Mouse (Mus musculus) MEL (cell line): ENCODE measurements around the gene 1110008L16Rik. TPM values are rescaled to one million over a fixed set of nuclear protein-coding genes. Genes with fewer than 3 reads are reported as not detected.

ENCODE experiments used
- DNase-seq: peaks from one replicate; pipeline ENCODE4 v3.0.0; 2011; ENCODE audit warnings: low read depth, low spot score
- H3K27ac ChIP-seq: 2 replicates; pipeline ENCODE4 v1.5.1; 2012; ENCODE audit warnings: low read depth, mild to moderate bottlenecking, control low read depth, low read length, moderate library complexity; ENCODE audit not compliant: control insufficient read depth
- H3K27me3 ChIP-seq, 2 experiments: fragments of 150-350 bp in 1 of 2; sonication (generic) in 1 of 2; 2 replicates each; pipeline ENCODE4 v1.6.1; 2012; ENCODE audit warnings: low read length in 2 of 2, mild to moderate bottlenecking in 2 of 2, improper control_type of control experiment in 1 of 2, moderate library complexity in 1 of 2; ENCODE audit not compliant: insufficient read depth in 2 of 2, control insufficient read depth in 1 of 2
- H3K36me3 ChIP-seq, 2 experiments: 2 replicates each; pipeline ENCODE4 v1.6.1; 2012 to 2014; ENCODE audit warnings: low read length in 2 of 2, improper control_type of control experiment in 1 of 2, inconsistent platforms in 1 of 2, mild to moderate bottlenecking in 1 of 2; ENCODE audit not compliant: insufficient read depth in 2 of 2, control insufficient read depth in 1 of 2
- H3K4me1 ChIP-seq, 2 experiments: fragments of 150-350 bp in 1 of 2; sonication (generic) in 1 of 2; 2 replicates each; pipeline ENCODE4 v1.6.1; 2012; ENCODE audit warnings: low read length in 2 of 2, improper control_type of control experiment in 1 of 2, mild to moderate bottlenecking in 1 of 2; ENCODE audit not compliant: insufficient read depth in 2 of 2, control insufficient read depth in 1 of 2
- H3K4me3 ChIP-seq, 2 experiments: fragments of 150-350 bp in 1 of 2; sonication (generic) in 1 of 2; 2 replicates each; pipeline ENCODE4 v1.5.1; 2012; ENCODE audit warnings: low read depth in 2 of 2, low read length in 2 of 2, mild to moderate bottlenecking in 2 of 2, moderate library complexity in 2 of 2, control low read depth in 1 of 2, improper control_type of control experiment in 1 of 2; ENCODE audit not compliant: control insufficient read depth in 1 of 2, insufficient read depth in 1 of 2
- H3K79me2 ChIP-seq: 2 replicates; pipeline ENCODE4 v1.6.1; 2012; ENCODE audit warnings: mild to moderate bottlenecking, low read length, moderate library complexity; ENCODE audit not compliant: control insufficient read depth, poor library complexity, insufficient read depth
- H3K9ac ChIP-seq: 2 replicates; pipeline ENCODE4 v1.6.1; 2012; ENCODE audit warnings: low read depth, mild to moderate bottlenecking, control low read depth, low read length, moderate library complexity; ENCODE audit not compliant: control insufficient read depth, poor library complexity, severe bottlenecking
- H3K9me3 ChIP-seq: fragments of 150-350 bp; sonication (generic); replicated peaks from 2 replicates; pipeline ENCODE4 v1.6.1; 2012; ENCODE audit warnings: mild to moderate bottlenecking, low read length, improper control_type of control experiment, moderate library complexity; ENCODE audit not compliant: insufficient read depth
- BHLHE40 ChIP-seq: IDR thresholded peaks from 2 replicates; pipeline ENCODE4 v1.6.1; 2012; ENCODE audit warnings: low read depth, mild to moderate bottlenecking, inconsistent platforms, low read length, improper control_type of control experiment, borderline replicate concordance
- CHD2 ChIP-seq: IDR thresholded peaks from 2 replicates; pipeline ENCODE4 v1.6.1; 2011; ENCODE audit warnings: low read length, improper control_type of control experiment
- CTCF ChIP-seq, 3 experiments: IDR thresholded peaks in 2 of 3; conservative IDR thresholded peaks in 1 of 3; 2 replicates each; pipeline ENCODE4 v1.5.1; 2011 to 2012; ENCODE audit warnings: low read length in 3 of 3, low read depth in 2 of 3, mild to moderate bottlenecking in 2 of 3, improper control_type of control experiment in 1 of 3, inconsistent platforms in 1 of 3, mixed read lengths in 1 of 3, moderate library complexity in 1 of 3; ENCODE audit not compliant: control insufficient read depth in 1 of 3, insufficient read depth in 1 of 3, poor library complexity in 1 of 3, severe bottlenecking in 1 of 3
- E2F4 ChIP-seq: IDR thresholded peaks from 2 replicates; pipeline ENCODE4 v1.6.1; 2011; ENCODE audit warnings: low read depth, low read length, improper control_type of control experiment, borderline replicate concordance
- ELF1 ChIP-seq: IDR thresholded peaks from 2 replicates; pipeline ENCODE4 v1.6.1; 2014; ENCODE audit warnings: low read depth, mild to moderate bottlenecking, inconsistent platforms, low read length, improper control_type of control experiment, moderate library complexity
- EP300 ChIP-seq, 2 experiments: IDR thresholded peaks; 2 replicates each; pipeline ENCODE4 v1.6.1; 2011; ENCODE audit warnings: improper control_type of control experiment in 2 of 2, low read length in 2 of 2, low read depth in 1 of 2, mild to moderate bottlenecking in 1 of 2
- ETS1 ChIP-seq: IDR thresholded peaks from 2 replicates; pipeline ENCODE4 v1.6.1; 2012; ENCODE audit warnings: low read depth, mild to moderate bottlenecking, inconsistent platforms, low read length, improper control_type of control experiment, moderate library complexity
- GABPA ChIP-seq: IDR thresholded peaks from 2 replicates; pipeline ENCODE4 v1.6.1; 2012; ENCODE audit warnings: low read depth, mild to moderate bottlenecking, inconsistent platforms, low read length, improper control_type of control experiment, moderate library complexity
- GATA1 ChIP-seq: IDR thresholded peaks from 2 replicates; pipeline ENCODE4 v1.6.1; 2011; ENCODE audit warnings: low read depth, low read length, improper control_type of control experiment
- HCFC1 ChIP-seq: IDR thresholded peaks from 2 replicates; pipeline ENCODE4 v1.6.1; 2012; ENCODE audit warnings: low read depth, mild to moderate bottlenecking, inconsistent platforms, low read length, improper control_type of control experiment, moderate library complexity
- JUND ChIP-seq: IDR thresholded peaks from 2 replicates; pipeline ENCODE4 v1.6.1; 2011; ENCODE audit warnings: low read depth, mild to moderate bottlenecking, improper control_type of control experiment, low read length
- KAT2A ChIP-seq: conservative IDR thresholded peaks from 2 replicates; pipeline ENCODE4 v1.6.1; 2012; ENCODE audit warnings: low read depth, low read length, improper control_type of control experiment, inconsistent platforms
- MAFK ChIP-seq: IDR thresholded peaks from 2 replicates; pipeline ENCODE4 v1.6.1; 2011; ENCODE audit warnings: low read depth, mild to moderate bottlenecking, low read length, improper control_type of control experiment, borderline replicate concordance
- MAX ChIP-seq: IDR thresholded peaks from 2 replicates; pipeline ENCODE4 v1.6.1; 2011; ENCODE audit warnings: low read length, improper control_type of control experiment
- MAZ ChIP-seq: IDR thresholded peaks from 2 replicates; pipeline ENCODE4 v1.6.1; 2012; ENCODE audit warnings: low read depth, mild to moderate bottlenecking, inconsistent platforms, low read length, improper control_type of control experiment
- MEF2A ChIP-seq: IDR thresholded peaks from 2 replicates; pipeline ENCODE4 v1.6.1; 2014; ENCODE audit warnings: low read depth, mild to moderate bottlenecking, inconsistent platforms, low read length, improper control_type of control experiment; ENCODE audit not compliant: poor library complexity, insufficient replicate concordance, severe bottlenecking; ENCODE audit errors: extremely low read depth
- MXI1 ChIP-seq: IDR thresholded peaks from 2 replicates; pipeline ENCODE4 v1.6.1; 2011; ENCODE audit warnings: mild to moderate bottlenecking, low read depth, low read length, improper control_type of control experiment
- MYB ChIP-seq: IDR thresholded peaks from 2 replicates; pipeline ENCODE4 v1.6.1; 2011; ENCODE audit warnings: mild to moderate bottlenecking, low read depth, low read length, improper control_type of control experiment
- MYC ChIP-seq: IDR thresholded peaks from 2 replicates; pipeline ENCODE4 v1.6.1; 2011; ENCODE audit warnings: low read depth, mild to moderate bottlenecking, low read length, improper control_type of control experiment, moderate library complexity
- NELFE ChIP-seq: IDR thresholded peaks from 2 replicates; pipeline ENCODE4 v1.6.1; 2011; ENCODE audit warnings: low read depth, low read length, improper control_type of control experiment
- NRF1 ChIP-seq: IDR thresholded peaks from 2 replicates; pipeline ENCODE4 v1.6.1; 2014; ENCODE audit warnings: low read depth, mild to moderate bottlenecking, inconsistent platforms, low read length, improper control_type of control experiment, moderate library complexity; ENCODE audit not compliant: poor library complexity, insufficient read depth, severe bottlenecking
- POLR2A ChIP-seq, 2 experiments: IDR thresholded peaks; 2 replicates each; pipeline ENCODE4 v1.6.1; 2011 to 2012; ENCODE audit warnings: low read length in 2 of 2, mild to moderate bottlenecking in 2 of 2, control low read depth in 1 of 2, improper control_type of control experiment in 1 of 2, low read depth in 1 of 2, moderate library complexity in 1 of 2; ENCODE audit not compliant: control insufficient read depth in 1 of 2, insufficient read depth in 1 of 2, poor library complexity in 1 of 2
- POLR2AphosphoS2 ChIP-seq: IDR thresholded peaks from 2 replicates; pipeline ENCODE4 v1.6.1; 2011; ENCODE audit warnings: low read length, improper control_type of control experiment
- POLR2AphosphoS5 ChIP-seq: IDR thresholded peaks from 2 replicates; pipeline ENCODE4 v1.6.1; 2012; ENCODE audit warnings: low read depth, borderline replicate concordance, mild to moderate bottlenecking, inconsistent platforms, low read length, moderate library complexity, mixed read lengths
- RAD21 ChIP-seq: IDR thresholded peaks from 2 replicates; pipeline ENCODE4 v1.6.1; 2011; ENCODE audit warnings: mild to moderate bottlenecking, low read depth, low read length, improper control_type of control experiment
- RCOR1 ChIP-seq: IDR thresholded peaks from 2 replicates; pipeline ENCODE4 v1.6.1; 2012; ENCODE audit warnings: low read depth, mild to moderate bottlenecking, inconsistent platforms, low read length, improper control_type of control experiment
- SIN3A ChIP-seq: IDR thresholded peaks from 2 replicates; pipeline ENCODE4 v1.6.1; 2012; ENCODE audit warnings: low read length, improper control_type of control experiment, inconsistent platforms
- SMC3 ChIP-seq: IDR thresholded peaks from 2 replicates; pipeline ENCODE4 v1.6.1; 2011; ENCODE audit warnings: low read depth, low read length, improper control_type of control experiment
- TAL1 ChIP-seq: IDR thresholded peaks from 2 replicates; pipeline ENCODE4 v1.6.1; 2012; ENCODE audit warnings: mild to moderate bottlenecking, inconsistent platforms, low read length, moderate library complexity, mixed read lengths
- TBP ChIP-seq: IDR thresholded peaks from 2 replicates; pipeline ENCODE4 v1.8.0; 2011; ENCODE audit warnings: low read depth, low read length, improper control_type of control experiment
- TCF12 ChIP-seq: IDR thresholded peaks from 2 replicates; pipeline ENCODE4 v1.6.1; 2014; ENCODE audit warnings: low read depth, mild to moderate bottlenecking, inconsistent platforms, low read length, improper control_type of control experiment, moderate library complexity
- UBTF ChIP-seq: IDR thresholded peaks from 2 replicates; pipeline ENCODE4 v1.6.1; 2012; ENCODE audit warnings: low read depth, mild to moderate bottlenecking, inconsistent platforms, low read length, improper control_type of control experiment, moderate library complexity, borderline replicate concordance; ENCODE audit not compliant: insufficient read depth
- USF2 ChIP-seq, 2 experiments: IDR thresholded peaks; 2 replicates each; pipeline ENCODE4 v1.6.1; 2011 to 2012; ENCODE audit warnings: improper control_type of control experiment in 2 of 2, low read length in 2 of 2, borderline replicate concordance in 1 of 2, inconsistent platforms in 1 of 2, low read depth in 1 of 2, mild to moderate bottlenecking in 1 of 2; ENCODE audit not compliant: insufficient read depth in 1 of 2
- ZC3H11A ChIP-seq: IDR thresholded peaks from 2 replicates; pipeline ENCODE4 v1.6.1; 2012; ENCODE audit warnings: low read depth, mild to moderate bottlenecking, inconsistent platforms, low read length, improper control_type of control experiment
- ZKSCAN1 ChIP-seq: IDR thresholded peaks from 2 replicates; pipeline ENCODE4 v1.6.1; 2012; ENCODE audit warnings: low read depth, mild to moderate bottlenecking, inconsistent platforms, low read length, improper control_type of control experiment, moderate library complexity
- ZMIZ1 ChIP-seq: IDR thresholded peaks from 2 replicates; pipeline ENCODE4 v1.6.1; 2012; ENCODE audit warnings: low read depth, mild to moderate bottlenecking, inconsistent platforms, low read length, improper control_type of control experiment, moderate library complexity
- ZNF384 ChIP-seq: IDR thresholded peaks from 2 replicates; pipeline ENCODE4 v1.6.1; 2012; ENCODE audit warnings: low read depth, mild to moderate bottlenecking, inconsistent platforms, low read length, improper control_type of control experiment
- polyA plus RNA-seq, 2 experiments: library from polyadenylated mRNA; stranded (reverse) in 1 of 2; unstranded in 1 of 2; fragments of >175 nt in 1 of 2; fragments of >200 nt in 1 of 2; gene quantifications; 2 replicates each; pipeline versions ENCODE4 v1.2.1 to v1.2.4; 2012; ENCODE audit warnings: low replicate concordance in 2 of 2, low read depth in 1 of 2; ENCODE audit not compliant: insufficient read length in 2 of 2, insufficient read depth in 1 of 2, missing spikeins in 1 of 2
- total RNA-seq: library from RNA; depleted of rRNA; stranded (reverse); fragments of 300-350 nt; gene quantifications from 2 replicates; pipeline ENCODE4 v1.2.3, GENCODE M21; 2012

The 1110008L16Rik gene
- total and polyA plus RNA-seq, 3 experiments = 24.9 to 26.2 TPM; not detected in 1

DNA sequence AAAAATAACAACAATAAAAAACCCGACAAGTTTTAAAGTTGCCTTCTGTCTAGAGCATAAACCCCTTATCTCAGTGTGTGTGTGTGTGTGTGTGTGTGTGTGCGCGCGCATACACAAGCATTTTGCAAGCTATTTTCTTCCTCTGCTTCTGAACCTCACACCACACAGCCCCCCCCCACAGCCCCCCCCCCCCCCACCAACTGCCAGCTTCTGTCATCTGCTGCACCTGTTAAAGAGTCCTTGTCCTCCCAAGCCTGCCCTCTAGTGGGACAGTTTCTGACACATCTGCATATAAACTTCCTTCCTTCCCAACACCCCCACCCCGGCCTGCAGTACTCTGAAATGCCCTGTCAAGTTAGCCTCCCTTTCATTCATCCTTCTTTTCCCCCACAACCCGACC is 89.1 kb downstream of the 1110008L16Rik start:
- no peaks in the 10 kb centered on the region for H3K27me3 ChIP-seq
- peak overlapping the region; percentile 56 for H3K9ac ChIP-seq
- H3K9me3 ChIP-seq = no peaks in the 10 kb centered on the region
- H3K27ac ChIP-seq = peak overlapping the region; percentile 86
- H3K4me1 ChIP-seq = peaks cover 21 to 43% of the 10 kb centered on the region in 2 experiments
- no peaks in the 10 kb centered on the region for H3K79me2 ChIP-seq
- peak overlapping the region; percentile 44 to 59 for H3K4me3 ChIP-seq
- peaks cover 0 to 22% of the 10 kb centered on the region in 2 experiments; a peak in 2 of 4 replicates for H3K36me3 ChIP-seq
- DNase-seq = peak; percentile 87
- TF ChIP-seq ZMIZ1 = 0 out of 2 replicates have a peak, but pooled peaks have one; percentile 55
- peak; percentile 75 for TF ChIP-seq TCF12
- TF ChIP-seq MAFK = no peak
- TF ChIP-seq ELF1 = peak; percentile 14; the same call in 1 of the 2 replicates
- no peak for TF ChIP-seq GABPA
- TF ChIP-seq ZKSCAN1 = no peak
- no peak for TF ChIP-seq MYC
- no peak for TF ChIP-seq JUND
- no peak for TF ChIP-seq TBP
- TF ChIP-seq HCFC1 = no peak
- no peak for TF ChIP-seq POLR2AphosphoS2
- TF ChIP-seq NELFE = peak; percentile 39; the same call in 1 of the 2 replicates
- TF ChIP-seq CHD2 = no peak
- TF ChIP-seq MXI1 = peak; percentile 65
- TF ChIP-seq ZC3H11A = peak; percentile 29; the same call in 1 of the 2 replicates
- peak; percentile 36 for TF ChIP-seq SMC3
- TF ChIP-seq KAT2A = no peak
- no peak for TF ChIP-seq TAL1
- no peak for TF ChIP-seq MAX
- peak; percentile 65 for TF ChIP-seq NRF1
- TF ChIP-seq EP300 (IDR thresholded peaks at IDR 0.05; ENCODE audit: low read depth in 1 of 2, low read length in 2 of 2) = peak in 1 of 2 experiments; percentile 65; a peak in 1 of 4 replicates
- TF ChIP-seq ETS1 = peak; percentile 74
- TF ChIP-seq CTCF (IDR thresholded peaks at IDR 0.05 in 2 of 3, conservative IDR thresholded peaks at IDR 0.05 in 1 of 3; ENCODE audit: control insufficient read depth in 1 of 3, insufficient read depth in 1 of 3, low read depth in 2 of 3, low read length in 3 of 3, poor library complexity in 1 of 3, severe bottlenecking in 1 of 3) = peak; percentile 19 to 57 (median 46); a peak in 5 of 6 replicates
- no peak for TF ChIP-seq E2F4
- no peak; the same call in none of the 2 replicates for TF ChIP-seq MYB
- no peak for TF ChIP-seq UBTF
- TF ChIP-seq ZNF384 = 0 out of 2 replicates have a peak, but pooled peaks have one; percentile 4
- no peak for TF ChIP-seq POLR2AphosphoS5
- peak; percentile 55 for TF ChIP-seq SIN3A
- TF ChIP-seq RCOR1 = peak; percentile 6; the same call in 1 of the 2 replicates
- TF ChIP-seq POLR2A (IDR thresholded peaks at IDR 0.05; ENCODE audit: control insufficient read depth in 1 of 2, insufficient read depth in 1 of 2, low read depth in 1 of 2, low read length in 2 of 2, poor library complexity in 1 of 2) = no peak
- TF ChIP-seq MEF2A = no peak
- TF ChIP-seq MAZ = peak; percentile 51; the same call in 1 of the 2 replicates
- peak; percentile 12 for TF ChIP-seq RAD21
- TF ChIP-seq BHLHE40 = no peak; the same call in 1 of the 2 replicates
- TF ChIP-seq USF2 (IDR thresholded peaks at IDR 0.05; ENCODE audit: borderline replicate concordance in 1 of 2, insufficient read depth in 1 of 2, low read depth in 1 of 2, low read length in 2 of 2) = no peak
- peak; percentile 70 for TF ChIP-seq GATA1
